Mouse (Mus musculus) intestine, embryonic 16.5 days (tissue): ENCODE measurements around the gene Gm45837. TPM values are rescaled to one million over a fixed set of nuclear protein-coding genes. Genes with fewer than 3 reads are reported as not detected.

ENCODE experiments used
- ATAC-seq: fragments of 200-750 bp; cut with Nextera tagmentation; 2 replicates; pipeline ENCODE4 v1.8.0; 2017; ENCODE audit warnings: moderate TSS enrichment, moderate library complexity
- H3K27ac ChIP-seq: fragments of 300-500 bp; sonication (generic); 2 replicates; pipeline ENCODE4 v1.5.1; 2014; ENCODE audit warnings: mild to moderate bottlenecking, low read length
- H3K27me3 ChIP-seq: fragments of 300-500 bp; sonication (generic); replicated peaks from 2 replicates; pipeline ENCODE4 v1.6.1; 2014; ENCODE audit warnings: low read length, control low read depth, mixed read lengths; ENCODE audit not compliant: control insufficient read depth, insufficient read depth
- H3K36me3 ChIP-seq: fragments of 300-500 bp; sonication (generic); 2 replicates; pipeline ENCODE4 v1.6.1; 2014; ENCODE audit warnings: low read length, control low read depth; ENCODE audit not compliant: control insufficient read depth, insufficient read depth
- H3K4me1 ChIP-seq: fragments of 300-500 bp; sonication (generic); 2 replicates; pipeline ENCODE4 v1.6.1; 2014; ENCODE audit warnings: low read length, control low read depth, mixed read lengths; ENCODE audit not compliant: control insufficient read depth, insufficient read depth
- H3K4me2 ChIP-seq: fragments of 300-500 bp; sonication (generic); 2 replicates; pipeline ENCODE4 v1.6.1; 2014; ENCODE audit warnings: low read depth, low read length, control low read depth
- H3K4me3 ChIP-seq: fragments of 300-500 bp; sonication (generic); 2 replicates; pipeline ENCODE4 v1.5.1; 2014; ENCODE audit warnings: mild to moderate bottlenecking, low read length
- H3K9ac ChIP-seq: fragments of 300-500 bp; sonication (generic); 2 replicates; pipeline ENCODE4 v1.6.1; 2014; ENCODE audit warnings: low read depth, low read length
- H3K9me3 ChIP-seq: fragments of 300-500 bp; sonication (generic); 2 replicates; pipeline ENCODE4 v1.6.1; 2016; ENCODE audit warnings: low read length, control low read depth; ENCODE audit not compliant: control insufficient read depth
- WGBS: fragments of 180-500 bp; shearing (Covaris S2); extraction: QIAGEN DNeasy Blood & Tissue Kit; methylation state at CpG from one replicate; pipeline ENCODE4 v1.1.7; 2014; 5-methylcytosine and 5-hydroxymethylcytosine counted together
- polyA plus RNA-seq: library from polyadenylated mRNA; unstranded; fragments of >200 nt; fragmentation: Nextera tagmentation; extraction: Ambion mirVana; gene quantifications from 2 replicates; pipeline ENCODE4 v1.2.1, GENCODE M21; 2015

Gene Gm45837
- polyA plus RNA-seq, 1 experiment from 2014 or later, result not detected

GRCm38 (mm10) chr7:101450422-101451401 is 40.0 kb downstream of the Gm45837 start:
- Histone ChIP-seq H3K4me1 (no peaks in the 10 kb centered on the region), H3K4me2 (peak overlapping the region; percentile 100), H3K27me3 (peaks cover 17% of the 10 kb centered on the region; the same call in 1 of the 2 replicates), H3K36me3 (no peaks in the 10 kb centered on the region), H3K9ac (peak overlapping the region; percentile 63), H3K27ac (no peak overlapping the region), H3K4me3 (peak overlapping the region; percentile 66), H3K9me3 (no peaks in the 10 kb centered on the region)
- ATAC-seq, result peak; percentile 91
- under 1% methylated on average over 66 of the region's 68 CpGs for WGBS

GRCm38 (mm10) chr7:101452669-101453068 is 42.0 kb downstream of the Gm45837 start:
- Histone ChIP-seq H3K4me2 (peak overlapping the region; percentile 4; the same call in 1 of the 2 replicates), H3K27me3 (peaks cover 17% of the 10 kb centered on the region; the same call in 1 of the 2 replicates), H3K9ac (peak overlapping the region; percentile 2; the same call in 1 of the 2 replicates), H3K27ac (no peak overlapping the region), H3K4me3 (peak overlapping the region; percentile 66), H3K36me3 (no peaks in the 10 kb centered on the region), H3K4me1 (no peaks in the 10 kb centered on the region), H3K9me3 (no peaks in the 10 kb centered on the region)
- WGBS, result 92% methylated on average over 3 of the region's 3 CpGs
- no peak for ATAC-seq

DNA sequence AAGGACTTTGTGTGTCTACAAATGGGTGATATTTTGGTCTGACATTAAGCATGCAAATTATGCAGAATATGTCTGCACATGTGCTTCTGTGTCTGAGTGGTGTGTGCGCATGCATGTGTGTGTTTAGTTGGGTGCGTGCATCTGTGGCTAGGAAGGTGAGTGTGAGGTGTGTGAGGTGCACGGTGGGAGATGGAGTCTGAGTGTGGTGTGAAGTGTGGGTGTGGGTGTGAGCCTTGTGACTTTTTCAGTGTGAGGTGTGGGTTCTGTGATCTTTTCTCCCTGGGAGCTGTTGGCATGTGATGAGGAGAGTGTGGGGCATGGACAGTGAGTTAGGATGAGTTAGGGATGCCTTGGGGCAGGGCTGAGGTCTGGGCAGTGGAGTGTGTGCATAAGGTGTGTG is 42.6 kb downstream of the Gm45837 start:
- H3K9ac ChIP-seq, result no peak overlapping the region
- ATAC-seq, result no peak
- H3K27ac ChIP-seq, result no peak overlapping the region
- H3K4me3 ChIP-seq, result peak overlapping the region; percentile 66
- H3K27me3 ChIP-seq, result peaks cover 17% of the 10 kb centered on the region; the same call in 1 of the 2 replicates
- WGBS, result 92% methylated on average over 3 of the region's 3 CpGs
- peak overlapping the region; percentile 4; the same call in 1 of the 2 replicates for H3K4me2 ChIP-seq
- no peaks in the 10 kb centered on the region for H3K9me3 ChIP-seq
- H3K4me1 ChIP-seq, result no peaks in the 10 kb centered on the region; the same call in 1 of the 2 replicates
- no peaks in the 10 kb centered on the region for H3K36me3 ChIP-seq

DNA sequence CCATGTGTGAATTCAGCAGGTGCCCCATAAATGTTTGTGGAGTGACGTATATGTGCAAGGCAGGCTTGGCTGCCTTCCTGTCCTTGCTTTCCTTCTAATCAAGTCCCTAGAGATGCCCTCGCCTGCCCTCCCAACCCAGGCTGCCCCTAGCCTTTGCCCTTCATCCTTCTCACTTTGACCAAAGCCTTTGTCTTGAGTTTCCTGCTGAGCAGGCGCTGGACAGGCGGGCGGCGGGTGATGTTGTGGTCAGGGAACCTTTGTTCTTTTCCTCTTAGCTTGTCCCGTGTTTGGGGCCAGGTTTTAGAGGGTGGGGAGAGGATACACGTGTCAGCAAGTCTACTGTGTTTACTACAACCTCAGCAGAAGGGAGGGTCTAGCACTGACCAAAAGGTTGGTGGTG is 43.0 kb downstream of the Gm45837 start:
- WGBS, result 42% methylated on average over 8 of the region's 8 CpGs
- no peak overlapping the region for H3K27ac ChIP-seq
- H3K9ac ChIP-seq, result no peak overlapping the region
- no peaks in the 10 kb centered on the region for H3K9me3 ChIP-seq
- ATAC-seq, result no peak
- H3K4me3 ChIP-seq, result no peak overlapping the region
- H3K4me2 ChIP-seq, result no peak overlapping the region
- H3K36me3 ChIP-seq, result no peaks in the 10 kb centered on the region
- no peaks in the 10 kb centered on the region; the same call in 1 of the 2 replicates for H3K4me1 ChIP-seq
- peaks cover 17% of the 10 kb centered on the region; the same call in 1 of the 2 replicates for H3K27me3 ChIP-seq

DNA sequence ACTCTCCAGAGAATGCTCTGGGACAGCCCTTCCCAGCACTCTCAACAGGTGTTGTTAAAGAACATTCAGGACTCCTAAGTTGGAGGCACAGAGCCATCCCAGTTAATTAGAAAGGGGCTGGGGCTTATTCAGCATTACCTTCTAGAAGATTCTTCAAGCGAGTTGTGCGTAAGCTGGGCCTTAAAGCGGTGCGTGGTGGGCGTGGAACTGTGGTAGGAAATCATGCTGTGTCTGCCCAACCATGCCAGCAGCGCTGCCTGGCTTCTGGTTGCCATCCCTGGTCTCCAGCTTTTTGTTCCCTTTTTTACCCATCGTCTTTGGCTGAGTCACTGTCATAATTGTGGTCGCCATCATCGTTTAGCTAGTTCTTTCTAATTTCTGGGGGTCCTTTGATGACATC is 43.8 kb downstream of the Gm45837 start:
- no peaks in the 10 kb centered on the region for H3K9me3 ChIP-seq
- H3K4me2 ChIP-seq, result no peak overlapping the region
- ATAC-seq, result no peak

DNA sequence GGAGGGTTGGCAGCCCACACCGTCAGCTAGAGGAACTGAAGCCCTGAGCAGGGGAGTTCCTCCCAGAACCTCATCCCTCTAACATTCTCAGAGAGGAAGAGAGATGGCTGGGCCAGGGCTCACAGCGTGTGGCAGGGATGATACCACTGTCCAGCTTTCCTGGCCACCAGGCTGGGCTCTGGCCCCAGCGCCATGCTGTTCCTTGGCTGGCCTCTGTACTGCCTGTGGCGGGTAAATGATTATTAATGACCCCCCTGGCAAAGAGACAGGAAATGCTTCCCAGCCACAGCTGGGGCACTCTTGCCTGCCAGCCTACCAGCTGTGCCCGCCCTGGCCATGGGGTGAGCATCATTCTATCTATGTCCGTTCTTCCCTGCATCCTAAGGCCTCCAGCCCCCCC is 44.5 kb downstream of the Gm45837 start:
- ATAC-seq, result no peak

More for the DNA sequence above, 43.8 kb downstream of the Gm45837 start:
- H3K36me3 ChIP-seq, result no peaks in the 10 kb centered on the region
- no peak overlapping the region for H3K4me3 ChIP-seq
- H3K9ac ChIP-seq, result no peak overlapping the region
- WGBS, result 85% methylated on average over 9 of the region's 9 CpGs
- H3K27ac ChIP-seq, result no peak overlapping the region
- peaks cover 5% of the 10 kb centered on the region; the same call in 1 of the 2 replicates for H3K4me1 ChIP-seq
- peaks cover 17% of the 10 kb centered on the region; the same call in 1 of the 2 replicates for H3K27me3 ChIP-seq

DNA sequence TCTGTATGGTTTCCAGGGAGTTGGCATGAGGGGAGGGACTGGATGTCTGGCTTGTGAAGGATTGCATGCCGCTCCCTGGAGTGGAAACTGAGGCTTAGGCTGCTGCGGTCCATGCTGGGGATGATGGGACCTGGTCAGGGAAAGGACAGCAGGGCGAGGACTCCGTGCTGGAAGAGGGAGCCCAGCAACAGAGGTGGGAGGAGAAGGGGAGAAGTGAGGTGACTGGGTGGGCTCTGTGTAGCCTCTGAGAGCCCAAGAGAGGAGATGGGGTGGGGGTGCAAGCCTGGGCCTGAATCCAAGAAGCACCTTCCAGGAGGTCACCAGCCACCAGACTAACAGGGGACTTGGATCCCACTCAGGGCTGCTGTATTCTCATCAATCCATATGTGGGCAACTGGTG is 45.6 kb downstream of the Gm45837 start:
- no peaks in the 10 kb centered on the region for H3K36me3 ChIP-seq

More for the DNA sequence above, 44.5 kb downstream of the Gm45837 start:
- H3K9ac ChIP-seq, result no peak overlapping the region
- peaks cover 5% of the 10 kb centered on the region; the same call in 1 of the 2 replicates for H3K4me1 ChIP-seq
- no peaks in the 10 kb centered on the region for H3K9me3 ChIP-seq
- peaks cover 17% of the 10 kb centered on the region; the same call in 1 of the 2 replicates for H3K27me3 ChIP-seq
- H3K27ac ChIP-seq, result no peak overlapping the region
- H3K4me3 ChIP-seq, result no peak overlapping the region
- no peaks in the 10 kb centered on the region for H3K36me3 ChIP-seq
- H3K4me2 ChIP-seq, result no peak overlapping the region
- WGBS, result 72% methylated on average over 6 of the region's 6 CpGs

DNA sequence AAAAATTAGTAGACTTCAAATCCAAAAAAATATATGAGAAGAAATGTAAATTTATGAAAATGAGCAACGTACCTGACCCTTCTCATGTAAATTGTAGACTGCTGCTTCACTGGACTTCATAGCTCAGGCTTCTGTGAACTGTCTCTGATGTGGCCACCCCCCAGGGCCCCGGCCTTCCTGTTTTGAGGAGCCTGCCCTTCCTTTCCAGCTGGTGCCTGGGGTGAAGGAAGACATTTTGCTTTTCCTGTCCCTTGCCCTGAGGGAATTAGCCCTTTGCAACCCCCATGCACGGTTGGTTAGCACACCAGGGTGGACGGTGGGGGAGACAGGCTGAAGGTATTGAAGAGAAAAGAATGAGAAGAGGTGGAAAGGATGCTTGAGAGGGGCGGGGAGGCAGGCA is 46.1 kb downstream of the Gm45837 start:
- ATAC-seq, result no peak

More for the DNA sequence above, 45.6 kb downstream of the Gm45837 start:
- Histone ChIP-seq H3K9ac (no peak overlapping the region), H3K27ac (no peak overlapping the region), H3K4me3 (no peak overlapping the region), H3K4me2 (no peak overlapping the region), H3K4me1 (peaks cover 12% of the 10 kb centered on the region), H3K9me3 (no peaks in the 10 kb centered on the region), H3K27me3 (peaks cover 16% of the 10 kb centered on the region; the same call in 1 of the 2 replicates)
- ATAC-seq, result no peak
- WGBS, result 61% methylated on average over 4 of the region's 4 CpGs

GRCm38 (mm10) chr7:101457283-101457682 is 46.6 kb downstream of the Gm45837 start:
- H3K4me3 ChIP-seq, result no peak overlapping the region
- no peak overlapping the region for H3K9ac ChIP-seq
- no peak overlapping the region; the same call in 1 of the 2 replicates for H3K27ac ChIP-seq
- no peaks in the 10 kb centered on the region for H3K9me3 ChIP-seq
- H3K4me1 ChIP-seq, result peaks cover 12% of the 10 kb centered on the region
- no peaks in the 10 kb centered on the region for H3K36me3 ChIP-seq
- no peak for ATAC-seq
- WGBS, result 79% methylated on average over 5 of the region's 5 CpGs
- peaks cover 6% of the 10 kb centered on the region; the same call in 1 of the 2 replicates for H3K27me3 ChIP-seq
- no peak overlapping the region for H3K4me2 ChIP-seq

More for the DNA sequence above, 46.1 kb downstream of the Gm45837 start:
- no peak overlapping the region for H3K9ac ChIP-seq
- WGBS, result 48% methylated on average over 5 of the region's 5 CpGs
- no peak overlapping the region for H3K4me3 ChIP-seq
- H3K4me2 ChIP-seq, result no peak overlapping the region
- peak overlapping the region; percentile 14; the same call in 1 of the 2 replicates for H3K27ac ChIP-seq
- peaks cover 11% of the 10 kb centered on the region; the same call in 1 of the 2 replicates for H3K27me3 ChIP-seq
- H3K36me3 ChIP-seq, result no peaks in the 10 kb centered on the region
- H3K9me3 ChIP-seq, result no peaks in the 10 kb centered on the region
- peaks cover 12% of the 10 kb centered on the region for H3K4me1 ChIP-seq
